Mouse (Mus musculus) hematopoietic multipotent progenitor cell, adult 10-12 weeks (in vitro differentiated cells): Measurements from ENCODE around the gene Zmym3. TPM values are rescaled to one million over a fixed set of nuclear protein-coding genes. Genes with fewer than 3 reads are reported as not detected.

Experiments used
- polyA plus RNA-seq: library from polyadenylated mRNA; stranded (reverse); fragments of >175 nt; gene quantifications from 2 replicates; pipeline ENCODE4 v1.2.3, GENCODE M21; 2012; ENCODE audit warnings: low replicate concordance

Zmym3 gene
- 28.0 and 55.3 TPM in 2 replicates for polyA plus RNA-seq

DNA sequence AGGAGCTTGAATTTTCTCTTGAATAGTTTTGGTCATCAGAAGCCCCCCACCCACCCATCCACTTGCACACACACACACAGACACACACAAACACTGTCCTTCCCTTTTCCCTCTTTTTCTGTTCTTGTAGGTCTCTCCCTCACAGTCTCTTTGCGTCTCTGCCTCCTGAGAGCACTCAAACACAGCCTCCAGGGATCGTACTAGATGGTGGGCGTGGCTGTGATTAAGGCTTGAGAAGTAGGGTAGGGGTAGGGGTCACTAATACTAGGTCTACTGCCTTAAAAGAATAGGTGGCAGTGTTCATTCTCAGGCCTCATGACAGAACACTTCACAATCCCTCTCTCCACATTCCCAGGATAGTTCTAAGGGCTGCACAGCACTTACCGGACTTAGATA, at the start of gene Zmym3:
Zmym3 (minus strand) TSS at position 150 of the 396 bp plus-strand sequence.

DNA sequence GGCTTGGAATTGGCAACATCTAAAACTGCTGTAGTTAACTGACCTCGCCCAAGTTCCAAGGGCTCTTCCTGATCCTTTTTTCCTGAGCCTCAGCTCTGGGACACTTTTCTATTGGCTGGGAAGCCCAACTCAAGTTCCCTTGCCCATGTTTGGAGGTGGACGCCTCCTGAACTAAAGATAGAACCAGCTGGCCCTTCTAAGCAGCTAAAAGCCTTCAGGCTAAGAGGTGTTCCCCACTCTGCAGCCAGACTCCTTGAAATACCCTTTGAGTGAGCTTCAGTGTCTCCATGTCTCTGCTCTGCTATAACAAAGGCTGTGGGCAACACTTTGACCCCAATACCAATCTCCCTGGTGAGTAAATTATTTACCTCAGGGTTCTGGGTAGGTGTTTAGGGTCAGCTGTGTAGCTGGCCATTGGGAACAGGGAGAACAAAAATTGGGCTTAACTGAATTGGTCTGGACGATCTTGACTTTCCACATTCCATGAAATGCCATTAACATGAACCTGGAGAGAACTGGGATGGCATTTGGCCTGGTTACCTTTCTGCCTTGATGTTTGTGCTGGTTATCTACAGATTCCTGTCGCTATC, 28.3 kb upstream of the Zmym3 start, which contains the start of gene Itgb1bp2:
Itgb1bp2 (plus strand) TSS at position 203 of the 590 bp plus-strand sequence.

DNA sequence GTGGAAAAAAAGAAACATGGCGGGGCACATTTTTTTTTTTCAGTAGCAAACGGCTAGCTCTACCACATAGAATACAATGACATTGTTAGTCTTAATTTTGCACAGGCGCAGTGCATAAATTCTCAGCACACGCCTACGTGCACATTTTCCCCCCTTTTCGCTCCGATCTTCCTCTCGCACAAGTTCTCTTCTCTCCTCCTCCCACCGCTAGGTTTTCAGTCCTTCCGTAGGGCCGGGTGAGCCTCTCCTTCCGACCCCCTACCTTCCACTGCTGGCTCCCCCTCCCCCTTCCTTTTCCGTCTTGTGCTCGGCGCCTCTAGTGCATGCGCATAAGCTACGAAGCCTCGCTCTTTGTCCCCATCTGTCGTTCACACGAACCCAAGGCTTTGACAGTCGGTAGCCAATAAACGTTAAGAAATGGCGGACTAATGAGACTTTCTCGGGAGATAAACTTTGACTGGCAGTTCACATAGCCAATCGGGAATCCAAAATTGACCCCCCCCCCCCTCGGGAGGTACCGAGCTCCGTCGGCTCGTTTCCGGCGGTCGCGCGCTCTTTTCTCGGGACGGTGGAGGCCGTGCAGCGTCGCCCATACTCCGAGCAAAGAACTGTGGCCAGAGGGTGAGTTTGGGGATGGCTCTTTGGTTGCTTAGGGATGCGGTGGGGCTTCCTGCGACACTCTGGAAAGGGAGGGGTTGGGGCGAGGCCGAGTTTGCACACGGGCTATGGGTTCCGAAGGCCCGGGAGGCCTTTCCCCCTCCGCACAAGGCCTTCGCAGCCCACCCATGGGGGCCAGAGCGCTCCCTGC, 8.7 kb upstream of the Zmym3 start, which contains the start of gene Nono:
Nono (plus strand) TSS at position 177 of the 808 bp plus-strand sequence.

DNA sequence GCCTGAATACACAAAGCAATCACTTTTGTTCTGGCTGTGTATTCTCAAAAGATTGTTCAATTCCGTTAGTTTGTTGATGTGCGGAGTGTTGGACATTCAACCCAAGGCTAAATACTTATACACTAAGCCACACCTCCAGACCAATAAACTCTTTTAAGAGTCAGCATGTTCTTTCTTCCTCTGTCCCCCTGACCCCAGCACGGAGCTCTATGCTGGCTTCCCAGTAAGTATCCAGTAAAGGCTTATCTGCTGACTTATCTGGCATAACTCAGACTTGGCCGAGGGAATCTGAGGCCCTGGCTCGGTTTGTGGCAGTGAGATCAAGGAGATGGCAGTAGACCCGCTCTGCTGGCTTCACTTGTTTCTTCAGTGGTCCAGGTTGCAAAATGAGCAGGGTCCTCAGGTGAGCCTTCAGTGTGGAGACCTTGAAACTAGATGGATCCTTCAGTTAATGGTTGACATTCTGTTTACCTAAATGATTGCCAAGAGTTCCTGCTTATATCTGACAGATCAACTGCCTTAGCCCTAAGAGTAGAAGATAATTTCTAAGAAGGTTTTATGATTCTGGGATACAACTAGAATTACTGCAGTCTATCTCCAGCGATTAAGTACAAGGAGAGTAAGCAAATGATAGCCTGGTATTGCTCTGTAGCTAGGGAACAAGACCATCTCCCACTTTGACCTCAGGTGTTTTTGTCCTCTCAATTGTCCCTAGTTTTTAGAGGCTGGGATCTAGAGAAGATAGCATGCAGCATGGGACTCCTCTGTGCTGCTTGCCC, 44.3 kb downstream of the Zmym3 start, which contains the start of gene Gjb1:
Gjb1 (plus strand) TSS at position 189 of the 779 bp plus-strand sequence.

Other genes with a start within 250 kb of the Zmym3 start
- gene Snx12, start 198.3 kb downstream of the Zmym3 start, polyA plus RNA-seq, result 28.7 and 28.9 TPM in 2 replicates
- gene Foxo4, start 166.3 kb downstream of the Zmym3 start, polyA plus RNA-seq, result 33.2 and 33.8 TPM in 2 replicates
- gene Gm614, start 156.9 kb downstream of the Zmym3 start, polyA plus RNA-seq, result 0.34 TPM in 1 of 2 replicates, not detected in the other
- 53.8 and 251 TPM in 2 replicates for gene Il2rg, start 152.6 kb downstream of the Zmym3 start, polyA plus RNA-seq
- 0.12 and 0.14 TPM in 2 replicates for gene Gm20489, start 151.8 kb downstream of the Zmym3 start, polyA plus RNA-seq
- gene Med12, start 146.8 kb downstream of the Zmym3 start, polyA plus RNA-seq, result 71.7 and 104 TPM in 2 replicates
- 0.15 TPM in 1 of 2 replicates, not detected in the other for gene Nlgn3, start 121.7 kb downstream of the Zmym3 start, polyA plus RNA-seq
- not detected in 2 replicates for gene Gjb1, start 44.5 kb downstream of the Zmym3 start, polyA plus RNA-seq
- gene Nono, start 8.5 kb upstream of the Zmym3 start, polyA plus RNA-seq, result 26.8 and 50.3 TPM in 2 replicates
- 0.15 and 0.46 TPM in 2 replicates for gene Itgb1bp2, start 28.2 kb upstream of the Zmym3 start, polyA plus RNA-seq
- gene Taf1, start 111.9 kb upstream of the Zmym3 start, polyA plus RNA-seq, result 2.0 and 4.7 TPM in 2 replicates
- gene Ogt, start 219.2 kb upstream of the Zmym3 start, polyA plus RNA-seq, result 12.7 and 16.6 TPM in 2 replicates